In the genomic region with DNA sequence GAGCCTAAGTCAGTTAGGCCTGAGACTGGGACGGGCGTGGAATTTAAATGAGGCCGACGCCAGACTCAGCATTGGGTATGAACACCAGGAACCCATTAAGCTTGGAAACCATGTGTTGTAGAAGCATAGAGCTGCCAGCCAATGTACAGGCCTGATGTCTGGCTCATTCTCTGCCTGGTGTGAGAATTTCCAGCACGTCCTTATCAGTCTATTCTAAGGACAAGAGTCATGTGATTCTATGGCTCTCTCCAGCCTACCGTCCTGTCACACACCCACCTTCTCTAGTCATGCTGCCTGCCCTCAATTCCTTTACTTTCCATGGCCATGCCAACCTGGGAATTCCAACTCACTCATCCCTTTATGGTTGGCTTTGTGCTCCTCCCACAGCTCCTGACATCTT, we compare ENCODE assay signal across 15 mouse cellular contexts.
"Had no signal": no experiment of that assay in that cellular context is flagged by ENCODE, and none has a peak within 500 bp of the region (broad histone marks: within the 10 kb centered on the region; RNA-seq: fewer than 3 reads in every experiment).

No protein-coding gene starts in this region.

- DNase-seq: kidney, postnatal 14 days; kidney, postnatal 4 days; left cerebral cortex, postnatal 4 days; liver, postnatal 0 days; lung, embryonic 14.5 days; thymus, adult 18-20 months; thymus, postnatal 36 days had no signal

- H3K36me3 ChIP-seq: limb, embryonic 12.5 days; limb, embryonic 15.5 days; midbrain, embryonic 13.5 days had no signal

- H3K27ac ChIP-seq: limb, embryonic 12.5 days; limb, embryonic 15.5 days; liver, embryonic 14.5 days; macrophage; midbrain, embryonic 13.5 days had no signal

- H3K4me3 ChIP-seq: limb, embryonic 12.5 days; limb, embryonic 15.5 days; midbrain, embryonic 13.5 days had no signal

- H3K4me2 ChIP-seq: limb, embryonic 12.5 days; limb, embryonic 15.5 days; liver, embryonic 11.5 days; lung, embryonic 14.5 days; midbrain, embryonic 13.5 days had no signal

- H3K4me1 ChIP-seq: limb, embryonic 12.5 days; limb, embryonic 15.5 days had no signal

- H3K9ac ChIP-seq: limb, embryonic 12.5 days; limb, embryonic 15.5 days; liver, embryonic 14.5 days; liver, postnatal 0 days; lung, embryonic 14.5 days; midbrain, embryonic 13.5 days had no signal

- H3K27me3 ChIP-seq: limb, embryonic 12.5 days; limb, embryonic 15.5 days; midbrain, embryonic 13.5 days had no signal

- H3K9me3 ChIP-seq: limb, embryonic 12.5 days; limb, embryonic 15.5 days; midbrain, embryonic 13.5 days had no signal

- ATAC-seq: liver, postnatal 0 days; lung, postnatal 0 days; midbrain, embryonic 13.5 days; midbrain, embryonic 16.5 days had no signal
